ENCODE assay signal across 9 mouse cellular contexts in genomic region chr7:115453042-115453712, GRCm38 (mm10).
DNase-seq lines count a peak whose midpoint lies in the region; ATAC-seq and TF ChIP-seq lines count a peak whose summit lies in the region.
"Had no signal": no experiment of that assay in that cellular context is flagged by ENCODE, and none has a peak within 500 bp of the region (broad histone marks: within the 10 kb centered on the region; RNA-seq: fewer than 3 reads in every experiment).

No protein-coding gene starts in this region.

- TF ChIP-seq CTCF in layer of hippocampus, adult 2 months (conservative IDR thresholded peaks at IDR 0.05): peak; percentile 79
- TF ChIP-seq CTCF in heart, adult 2 months (IDR thresholded peaks at IDR 0.05): peak; percentile 76
- TF ChIP-seq CTCF in kidney, postnatal 0 days (IDR thresholded peaks at IDR 0.05; ENCODE audit: low read depth): peak; percentile 76

- H3K36me3 ChIP-seq in heart, adult 2 months (ENCODE audit: control insufficient read depth, insufficient read depth, low read length): no peaks in the 10 kb centered on the region
- H3K36me3 ChIP-seq in kidney, postnatal 0 days (ENCODE audit: insufficient read depth, low read length): no peaks in the 10 kb centered on the region

- peak; percentile 74 for ATAC-seq in kidney, postnatal 0 days (replicated peaks; ENCODE audit: low FRiP score, low read depth)

- H3K27ac ChIP-seq in layer of hippocampus, adult 2 months: no peak overlapping the region
- no peak overlapping the region for H3K27ac ChIP-seq in heart, adult 2 months
- no peak overlapping the region for H3K27ac ChIP-seq in kidney, postnatal 0 days

- H3K4me3 ChIP-seq in layer of hippocampus, adult 2 months: no peak overlapping the region
- H3K4me3 ChIP-seq in heart, adult 2 months: no peak overlapping the region
- no peak overlapping the region for H3K4me3 ChIP-seq in kidney, postnatal 0 days (replicated peaks; ENCODE audit: low read depth, low read length)
- H3K4me3 ChIP-seq: myocyte had no signal

- peak overlapping the region; percentile 26 for H3K4me2 ChIP-seq in kidney, postnatal 0 days (ENCODE audit: low read length)

- peak in 1 of 2 experiments; percentile 2 for DNase-seq in layer of hippocampus, adult 2 months (ENCODE audit: low spot score in 2 of 2)
- DNase-seq in layer of hippocampus, adult 11-12 months (ENCODE audit: low spot score): no peak
- peak; percentile 42 for DNase-seq in Muller cell, postnatal 12 days (ENCODE audit: inconsistent ontology term)
- peak; percentile 87 for DNase-seq in embryo, embryonic 9.5 days (ENCODE audit: extremely low spot score)
- DNase-seq in heart, adult 2 months: peak; percentile 23 to 52
- peak; percentile 62 for DNase-seq in kidney, postnatal 0 days (ENCODE audit: low spot score)
- peak; percentile 35 for DNase-seq in lung, postnatal 36 days
- peak; percentile 82 for DNase-seq in testis, postnatal 14 days (ENCODE audit: low spot score)

- TF ChIP-seq EP300 in heart, adult 2 months (IDR thresholded peaks at IDR 0.05; ENCODE audit: insufficient read depth, low read depth, low read length): no peak

- H3K9me3 ChIP-seq in kidney, postnatal 0 days (replicated peaks; ENCODE audit: low read length): no peaks in the 10 kb centered on the region

- TF ChIP-seq POLR2A in heart, adult 2 months (IDR thresholded peaks at IDR 0.05; ENCODE audit: insufficient read depth, low read depth, low read length): no peak

- 30% methylated on average over 21 of the region's 21 CpGs for WGBS in heart, adult 2 months
- WGBS in kidney, postnatal 0 days: 19% methylated on average over 21 of the region's 21 CpGs

- intact Hi-C loops in heart, adult 2 months (cut with DNase I): no loop called here

- no peaks in the 10 kb centered on the region for H3K79me2 ChIP-seq in heart, adult 2 months (replicated peaks; ENCODE audit: control insufficient read depth, insufficient read depth, low read length)

- no peaks in the 10 kb centered on the region; the same call in 1 of the 2 replicates for H3K4me1 ChIP-seq in heart, adult 2 months (ENCODE audit: control insufficient read depth, insufficient read depth, low read length)
- H3K4me1 ChIP-seq in kidney, postnatal 0 days (replicated peaks; ENCODE audit: insufficient read depth, low read length): 0 out of 2 replicates have a peak, but pooled peaks cover 5% of the 10 kb centered on the region

- no peaks in the 10 kb centered on the region for H3K27me3 ChIP-seq in heart, adult 2 months (ENCODE audit: control insufficient read depth, insufficient read depth, low read length)
- H3K27me3 ChIP-seq in kidney, postnatal 0 days (ENCODE audit: insufficient read depth, low read length): no peaks in the 10 kb centered on the region

- H3K9ac ChIP-seq in heart, adult 2 months (ENCODE audit: low read depth, low read length): no peak overlapping the region
- H3K9ac ChIP-seq in kidney, postnatal 0 days (ENCODE audit: low read depth, low read length): no peak overlapping the region
